Mouse (Mus musculus): Measurements from ENCODE around the gene Gm21974. TPM values are rescaled to one million over a fixed set of nuclear protein-coding genes. Genes with fewer than 3 reads are reported as not detected.

Gene Gm21974
- total and polyA plus RNA-seq, 3 experiments = not detected

- Histone ChIP-seq H3K4me3 (ENCODE audit: low read depth, low read length) (no peak overlapping the region), H3K4me1 (ENCODE audit: insufficient read depth, low read depth, low read length) (peaks cover 15% of the 10 kb centered on the region), H3K9me3 (replicated peaks) (peaks cover 3% of the 10 kb centered on the region; the same call in 1 of the 2 replicates), H3K27me3 (ENCODE audit: insufficient read depth, low read length) (peaks cover 8% of the 10 kb centered on the region; the same call in 1 of the 2 replicates), H3K36me3 (replicated peaks) (no peaks in the 10 kb centered on the region)
- TF ChIP-seq TAL1 (conservative IDR thresholded peaks at IDR 0.05; ENCODE audit: low read depth, low read length) = no peak
- TF ChIP-seq GATA2 (IDR thresholded peaks at IDR 0.05; ENCODE audit: borderline replicate concordance, low read depth, low read length) = no peak
- no peak for TF ChIP-seq CTCF (IDR thresholded peaks at IDR 0.05; ENCODE audit: low read depth, low read length)
- no peak for TF ChIP-seq POLR2AphosphoS5 (IDR thresholded peaks at IDR 0.05; ENCODE audit: insufficient replicate concordance, low read depth, low read length)
- TF ChIP-seq GATA1 (IDR thresholded peaks at IDR 0.05; ENCODE audit: borderline replicate concordance, low read length) = no peak
- no peak for DNase-seq (ENCODE audit: low spot score)
- no peak for ATAC-seq (ENCODE audit: extremely low read depth, insufficient number of reproducible peaks, low FRiP score, poor library complexity, severe bottlenecking)
These were observed 57.8 kb downstream of the Gm21974 start for GRCm38 (mm10) chr7:127837473-127837872.

Other genes starting within 250 kb of the Gm21974 start
Only the 20 nearest of the 24 such genes appear.
- gene Ctf2, start 163.3 kb downstream of the Gm21974 start, total RNA-seq (2014; fragmentation: Nextera tagmentation) = not detected in 2 replicates
- 0.16 TPM in 1 of 2 replicates, not detected in the other for gene Ctf2, start 163.3 kb downstream of the Gm21974 start, total RNA-seq (2017)
- not detected in 2 replicates for gene Ctf2, start 163.3 kb downstream of the Gm21974 start, polyA plus RNA-seq (2012)
- 6.4 and 6.9 TPM in 2 replicates for gene Fbxl19, start 150.9 kb downstream of the Gm21974 start, total RNA-seq (2014; fragmentation: Nextera tagmentation)
- 15.1 and 18.8 TPM in 2 replicates for gene Fbxl19, start 150.9 kb downstream of the Gm21974 start, total RNA-seq (2017)
- 54.4 and 58.5 TPM in 2 replicates for gene Fbxl19, start 150.9 kb downstream of the Gm21974 start, polyA plus RNA-seq (2012)
- gene Orai3, start 125.6 kb downstream of the Gm21974 start, total RNA-seq (2014; fragmentation: Nextera tagmentation) = 27.4 and 27.7 TPM in 2 replicates
- gene Orai3, start 125.6 kb downstream of the Gm21974 start, total RNA-seq (2017) = 47.1 and 53.8 TPM in 2 replicates
- 30.2 and 43.1 TPM in 2 replicates for gene Orai3, start 125.6 kb downstream of the Gm21974 start, polyA plus RNA-seq (2012)
- gene Setd1a, start 118.8 kb downstream of the Gm21974 start, total RNA-seq (2014; fragmentation: Nextera tagmentation) = 104 and 115 TPM in 2 replicates
- gene Setd1a, start 118.8 kb downstream of the Gm21974 start, total RNA-seq (2017) = 9.1 and 10.0 TPM in 2 replicates
- gene Setd1a, start 118.8 kb downstream of the Gm21974 start, polyA plus RNA-seq (2012) = 103 and 118 TPM in 2 replicates
- 4.7 and 8.4 TPM in 2 replicates for gene Gm49388, start 109.8 kb downstream of the Gm21974 start, total RNA-seq (2014; fragmentation: Nextera tagmentation)
- 0.23 TPM in 1 of 2 replicates, not detected in the other for gene Gm49388, start 109.8 kb downstream of the Gm21974 start, total RNA-seq (2017)
- 0.12 and 1.1 TPM in 2 replicates for gene Gm49388, start 109.8 kb downstream of the Gm21974 start, polyA plus RNA-seq (2012)
- 11.2 and 17.2 TPM in 2 replicates for gene Hsd3b7, start 94.8 kb downstream of the Gm21974 start, total RNA-seq (2014; fragmentation: Nextera tagmentation)
- 42.3 and 52.1 TPM in 2 replicates for gene Hsd3b7, start 94.8 kb downstream of the Gm21974 start, total RNA-seq (2017)
- 10.6 and 19.7 TPM in 2 replicates for gene Hsd3b7, start 94.8 kb downstream of the Gm21974 start, polyA plus RNA-seq (2012)
- 26.9 and 36.0 TPM in 2 replicates for gene Stx4a, start 71.2 kb downstream of the Gm21974 start, total RNA-seq (2014; fragmentation: Nextera tagmentation)
- gene Stx4a, start 71.2 kb downstream of the Gm21974 start, total RNA-seq (2017) = 46.1 and 55.7 TPM in 2 replicates
- 64.9 and 69.9 TPM in 2 replicates for gene Stx4a, start 71.2 kb downstream of the Gm21974 start, polyA plus RNA-seq (2012)
- gene Stx1b, start 70.9 kb downstream of the Gm21974 start, total RNA-seq (2014; fragmentation: Nextera tagmentation) = 0.15 and 0.24 TPM in 2 replicates
- 0.06 and 0.16 TPM in 2 replicates for gene Stx1b, start 70.9 kb downstream of the Gm21974 start, total RNA-seq (2017)
- gene Stx1b, start 70.9 kb downstream of the Gm21974 start, polyA plus RNA-seq (2012) = 0.02 and 0.10 TPM in 2 replicates
- 46.8 and 58.5 TPM in 2 replicates for gene Zfp646, start 19.2 kb downstream of the Gm21974 start, total RNA-seq (2014; fragmentation: Nextera tagmentation)
- 42.1 and 45.0 TPM in 2 replicates for gene Zfp646, start 19.2 kb downstream of the Gm21974 start, total RNA-seq (2017)
- gene Zfp646, start 19.2 kb downstream of the Gm21974 start, polyA plus RNA-seq (2012) = 27.9 and 36.7 TPM in 2 replicates
- gene Zfp668, start 18.6 kb downstream of the Gm21974 start, total RNA-seq (2014; fragmentation: Nextera tagmentation) = 9.2 and 14.9 TPM in 2 replicates
- 4.2 and 5.7 TPM in 2 replicates for gene Zfp668, start 18.6 kb downstream of the Gm21974 start, total RNA-seq (2017)
- gene Zfp668, start 18.6 kb downstream of the Gm21974 start, polyA plus RNA-seq (2012) = 33.9 and 39.5 TPM in 2 replicates
- 0.58 TPM in 1 of 2 replicates, not detected in the other for gene Prss53, start 4.5 kb downstream of the Gm21974 start, total RNA-seq (2014; fragmentation: Nextera tagmentation)
- gene Prss53, start 4.5 kb downstream of the Gm21974 start, total RNA-seq (2017) = 0.29 and 0.38 TPM in 2 replicates
- 0.76 and 0.80 TPM in 2 replicates for gene Prss53, start 4.5 kb downstream of the Gm21974 start, polyA plus RNA-seq (2012)
- gene Vkorc1, start 163 bp upstream of the Gm21974 start, total RNA-seq (2014; fragmentation: Nextera tagmentation) = 53.0 and 68.8 TPM in 2 replicates
- gene Vkorc1, start 163 bp upstream of the Gm21974 start, total RNA-seq (2017) = 8.9 and 11.0 TPM in 2 replicates
- gene Vkorc1, start 163 bp upstream of the Gm21974 start, polyA plus RNA-seq (2012) = 12.6 and 16.7 TPM in 2 replicates
- 73.4 and 80.0 TPM in 2 replicates for gene Bckdk, start 8.6 kb upstream of the Gm21974 start, total RNA-seq (2014; fragmentation: Nextera tagmentation)
- gene Bckdk, start 8.6 kb upstream of the Gm21974 start, total RNA-seq (2017) = 40.4 and 49.2 TPM in 2 replicates
- 114 and 134 TPM in 2 replicates for gene Bckdk, start 8.6 kb upstream of the Gm21974 start, polyA plus RNA-seq (2012)
- gene Kat8, start 17.1 kb upstream of the Gm21974 start, total RNA-seq (2014; fragmentation: Nextera tagmentation) = 39.0 and 45.1 TPM in 2 replicates
- gene Kat8, start 17.1 kb upstream of the Gm21974 start, total RNA-seq (2017) = 44.0 and 44.5 TPM in 2 replicates
- 6.8 and 7.4 TPM in 2 replicates for gene Kat8, start 17.1 kb upstream of the Gm21974 start, polyA plus RNA-seq (2012)
- not detected in 2 replicates for gene Prss8, start 34.6 kb upstream of the Gm21974 start, total RNA-seq (2014; fragmentation: Nextera tagmentation)
- 0.05 TPM in 1 of 2 replicates, not detected in the other for gene Prss8, start 34.6 kb upstream of the Gm21974 start, total RNA-seq (2017)
- not detected in 2 replicates for gene Prss8, start 34.6 kb upstream of the Gm21974 start, polyA plus RNA-seq (2012)
- gene Prss36, start 51.3 kb upstream of the Gm21974 start, total RNA-seq (2014; fragmentation: Nextera tagmentation) = 4.0 and 5.4 TPM in 2 replicates
- gene Prss36, start 51.3 kb upstream of the Gm21974 start, total RNA-seq (2017) = 0.76 and 4.9 TPM in 2 replicates
- 8.5 and 8.9 TPM in 2 replicates for gene Prss36, start 51.3 kb upstream of the Gm21974 start, polyA plus RNA-seq (2012)
- gene Fus, start 72.0 kb upstream of the Gm21974 start, total RNA-seq (2014; fragmentation: Nextera tagmentation) = 211 and 218 TPM in 2 replicates
- 34.6 and 45.5 TPM in 2 replicates for gene Fus, start 72.0 kb upstream of the Gm21974 start, total RNA-seq (2017)
- gene Fus, start 72.0 kb upstream of the Gm21974 start, polyA plus RNA-seq (2012) = 568 and 604 TPM in 2 replicates
- 2.0 and 2.4 TPM in 2 replicates for gene Pycard, start 98.4 kb upstream of the Gm21974 start, total RNA-seq (2014; fragmentation: Nextera tagmentation)
- gene Pycard, start 98.4 kb upstream of the Gm21974 start, total RNA-seq (2017) = 3.3 and 3.5 TPM in 2 replicates
- gene Pycard, start 98.4 kb upstream of the Gm21974 start, polyA plus RNA-seq (2012) = 1.2 and 1.3 TPM in 2 replicates
- gene Trim72, start 108.5 kb upstream of the Gm21974 start, total RNA-seq (2014; fragmentation: Nextera tagmentation) = not detected in 2 replicates
- gene Trim72, start 108.5 kb upstream of the Gm21974 start, total RNA-seq (2017) = 0.06 and 0.16 TPM in 2 replicates
- 0.03 and 0.04 TPM in 2 replicates for gene Trim72, start 108.5 kb upstream of the Gm21974 start, polyA plus RNA-seq (2012)
- 0.30 TPM in 1 of 2 replicates, not detected in the other for gene Itgam, start 167.2 kb upstream of the Gm21974 start, total RNA-seq (2014; fragmentation: Nextera tagmentation)
- gene Itgam, start 167.2 kb upstream of the Gm21974 start, total RNA-seq (2017) = 0.22 and 0.29 TPM in 2 replicates
- 0.02 and 0.07 TPM in 2 replicates for gene Itgam, start 167.2 kb upstream of the Gm21974 start, polyA plus RNA-seq (2012)